Mouse (Mus musculus) heart, postnatal 14 days (tissue): Measurements from ENCODE around the gene Gm4175. TPM values are rescaled to one million over a fixed set of nuclear protein-coding genes. Genes with fewer than 3 reads are reported as not detected.
"Not testable (repeated sequence)": the region's sequence is repeated elsewhere in the genome, so short reads cannot be mapped to it uniquely, and the experiment has no call there.

ENCODE experiments used
- DNase-seq, 2 experiments: peaks; one replicate each; pipeline ENCODE4 v3.0.0; 2021 to 2022
- intact Hi-C: fragments of 180-260 bp; cut with DNase I; formaldehyde crosslinking; loops from one replicate; pipeline ENCODE4 v1.15.1; 2025
- long read RNA-seq, 2 experiments: library from polyadenylated mRNA; stranded (forward); transcript quantifications; one replicate each; pipeline ENCODE4 v2.0.0; 2021
- total RNA-seq, 2 experiments: library from RNA; stranded (reverse); gene quantifications; 2 replicates each; pipeline ENCODE4 v1.2.3; 2021

Gene Gm4175
- not detected for total RNA-seq
- long read RNA-seq, experiment 1 = 0 reads
- long read RNA-seq, experiment 2 = 0 reads

- DNase-seq, intact Hi-C loops: not testable (repeated sequence)
Measured at GRCm38 (mm10) chr7:21761375-21761774, at the start of gene Gm4175. Gene Gm4175 (minus strand): TSS chr7:21761475.

GRCm38 (mm10) chr7:21796628-21797027 is 35.4 kb upstream of the Gm4175 start, which contains the start of gene Gm4177:
Gene Gm4177 (minus strand): TSS chr7:21796728.
- DNase-seq, intact Hi-C loops: not testable (repeated sequence)

Other genes with a start within 250 kb of the Gm4175 start
- not detected for gene Vmn1r130, start 249.7 kb downstream of the Gm4175 start, total RNA-seq
- gene Vmn1r131, start 215.4 kb downstream of the Gm4175 start, total RNA-seq = not detected
- not detected for gene Vmn1r132, start 147.4 kb downstream of the Gm4175 start, total RNA-seq
- not detected for gene Gm4177, start 35.3 kb upstream of the Gm4175 start, total RNA-seq
- gene Vmn1r135, start 70.9 kb upstream of the Gm4175 start, total RNA-seq = not detected
- gene Gm5725, start 82.8 kb upstream of the Gm4175 start, total RNA-seq = not detected
- gene Gm5891, start 159.8 kb upstream of the Gm4175 start, total RNA-seq = not detected
- not detected for gene Vmn1r137, start 233.1 kb upstream of the Gm4175 start, total RNA-seq